Mouse (Mus musculus): ENCODE results near the gene Smim5. TPM values are rescaled to one million over a fixed set of nuclear protein-coding genes. Genes with fewer than 3 reads are reported as not detected.

Gene Smim5
- total RNA-seq, 1 experiment from 2014 or later: 7.3 TPM

DNA sequence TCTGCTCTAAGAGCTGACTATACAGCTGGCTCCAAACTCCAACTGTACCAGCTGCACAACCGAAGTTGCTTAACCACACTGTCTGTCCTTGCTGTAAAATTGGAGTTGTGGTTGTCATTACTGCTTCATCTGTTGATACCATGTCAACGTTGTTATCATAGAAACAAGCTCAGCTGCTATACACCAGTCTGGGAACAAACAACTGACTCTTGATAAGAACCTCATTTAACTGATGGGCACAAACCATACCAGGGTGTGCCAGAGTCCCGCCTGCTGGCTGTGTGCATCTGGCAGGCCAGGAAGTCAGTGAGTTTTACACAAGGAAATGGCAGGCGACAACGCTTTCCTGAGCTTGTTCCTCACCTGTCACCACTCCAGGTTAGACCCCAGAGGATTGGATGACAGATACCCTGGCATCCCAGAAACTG is 11.4 kb downstream of the Smim5 start:
- ATAC-seq (replicated peaks in 1 of 2; ENCODE audit: insufficient read depth in 1 of 2, low FRiP score in 2 of 2, low TSS enrichment in 1 of 2, low read depth in 1 of 2, poor library complexity in 2 of 2, severe bottlenecking in 2 of 2): peak; percentile 39 to 67

DNA sequence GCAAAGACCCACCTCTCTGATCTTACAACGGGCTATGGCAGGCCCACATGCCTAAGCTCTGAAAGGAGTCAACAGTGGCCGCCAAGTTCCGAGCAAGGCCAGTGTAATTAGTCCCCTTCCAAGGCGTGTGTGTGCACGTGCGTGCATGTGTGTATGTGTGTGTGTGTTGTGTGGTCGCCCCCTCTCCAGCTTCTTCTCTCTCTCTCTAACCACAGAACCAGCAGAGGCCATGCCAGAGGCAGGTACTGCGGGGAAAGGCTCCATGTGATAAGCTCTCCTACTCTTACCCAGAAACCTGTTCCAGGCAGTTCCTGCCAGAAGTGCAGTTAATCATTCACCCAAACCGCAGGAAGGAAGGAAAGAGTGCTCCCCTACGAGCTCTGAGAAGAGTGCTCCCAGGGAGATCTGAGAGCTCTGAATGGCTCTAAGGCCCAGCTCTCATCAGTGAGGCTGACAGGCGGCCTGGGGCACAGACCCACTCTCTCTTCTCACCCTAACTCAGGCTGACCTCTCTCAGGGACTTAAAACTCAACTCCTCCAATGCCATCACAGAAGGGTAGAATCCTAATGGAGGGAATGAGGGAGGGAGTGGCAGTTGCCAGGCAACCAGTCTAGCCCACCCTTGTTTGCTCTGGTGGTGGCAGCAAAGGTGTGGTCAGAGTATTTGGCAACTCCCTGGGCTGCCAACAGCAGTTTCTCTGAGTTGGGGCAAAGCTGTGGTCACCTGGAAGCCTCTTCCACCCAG is 12.0 kb downstream of the Smim5 start, which contains the start of gene Smim6:
Smim6 (plus strand) TSS at position 386 of the 745 bp plus-strand sequence.
- ATAC-seq (replicated peaks in 1 of 2; ENCODE audit: insufficient read depth in 1 of 2, low FRiP score in 2 of 2, low TSS enrichment in 1 of 2, low read depth in 1 of 2, poor library complexity in 2 of 2, severe bottlenecking in 2 of 2): peak; percentile 60 to 68

DNA sequence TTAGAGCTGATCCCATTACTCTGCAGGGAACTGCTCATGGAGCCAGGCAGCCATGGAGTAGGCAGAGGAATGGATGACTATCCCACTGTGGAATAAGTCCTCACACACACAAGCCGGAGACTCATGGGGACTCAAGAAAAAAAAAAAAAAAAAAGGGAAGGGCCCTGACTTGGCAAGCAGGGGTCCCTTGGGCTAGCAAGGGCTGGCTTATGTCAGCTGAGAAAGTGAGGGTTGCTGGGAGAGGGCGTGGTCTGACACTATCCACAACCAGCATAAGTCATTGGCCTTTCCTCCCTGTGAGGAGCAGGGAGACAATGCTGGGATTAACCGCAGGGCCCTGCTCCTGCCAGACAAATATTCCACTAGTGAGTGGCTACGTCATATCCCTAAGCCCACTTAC is 16.8 kb downstream of the Smim5 start:
- ATAC-seq (replicated peaks in 1 of 2; ENCODE audit: insufficient read depth in 1 of 2, low FRiP score in 2 of 2, low TSS enrichment in 1 of 2, low read depth in 1 of 2, poor library complexity in 2 of 2, severe bottlenecking in 2 of 2): no peak

DNA sequence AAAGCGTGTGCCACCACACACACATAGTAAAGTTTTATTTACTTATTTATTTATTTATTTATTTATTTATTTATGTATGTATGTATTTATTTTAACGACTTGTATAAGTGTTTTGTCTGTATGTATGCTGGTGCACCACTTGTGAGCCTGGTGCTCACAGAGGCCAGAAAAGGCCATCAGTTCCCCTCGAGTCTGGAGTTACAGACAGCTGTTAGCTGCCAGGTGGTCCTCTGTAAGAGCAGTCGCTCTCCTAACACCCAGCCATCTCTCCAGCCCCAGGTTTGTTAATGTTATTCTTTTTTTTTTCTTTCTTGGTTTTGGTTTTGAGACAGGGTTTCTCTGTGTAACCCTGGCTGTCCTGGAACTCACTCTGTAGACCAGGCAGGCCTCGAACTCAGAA is 18.9 kb downstream of the Smim5 start:
- ATAC-seq (replicated peaks in 1 of 2; ENCODE audit: insufficient read depth in 1 of 2, low FRiP score in 2 of 2, low TSS enrichment in 1 of 2, low read depth in 1 of 2, poor library complexity in 2 of 2, severe bottlenecking in 2 of 2): no peak

GRCm38 (mm10) chr11:115919073-115919472 is 19.3 kb downstream of the Smim5 start:
- no peak for ATAC-seq (replicated peaks in 1 of 2; ENCODE audit: insufficient read depth in 1 of 2, low FRiP score in 2 of 2, low TSS enrichment in 1 of 2, low read depth in 1 of 2, poor library complexity in 2 of 2, severe bottlenecking in 2 of 2)

GRCm38 (mm10) chr11:115920110-115920818 is 20.5 kb downstream of the Smim5 start:
- ATAC-seq (replicated peaks in 1 of 2; ENCODE audit: insufficient read depth in 1 of 2, low FRiP score in 2 of 2, low TSS enrichment in 1 of 2, low read depth in 1 of 2, poor library complexity in 2 of 2, severe bottlenecking in 2 of 2): peak in 1 of 2 experiments; percentile 62; a peak in 2 of 4 replicates

DNA sequence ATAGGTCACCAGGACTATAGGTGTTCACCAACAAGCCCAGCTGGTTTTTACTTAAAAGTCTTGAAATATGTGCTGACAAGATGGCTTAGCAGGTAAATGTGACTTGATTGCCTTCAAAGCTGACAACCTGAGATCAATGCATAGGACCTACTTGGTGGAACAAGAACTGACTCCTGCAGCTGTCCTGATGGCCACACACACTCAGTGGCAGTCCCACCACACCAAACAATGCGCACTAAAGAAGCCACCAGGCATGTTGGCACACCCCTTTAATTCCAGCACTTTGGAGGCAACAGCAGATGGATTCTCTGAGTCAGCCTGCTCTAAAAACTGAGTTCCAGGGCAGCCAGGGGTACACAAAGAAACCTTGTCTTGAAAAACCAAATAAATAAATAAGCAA is 22.2 kb downstream of the Smim5 start:
- no peak for ATAC-seq (replicated peaks in 1 of 2; ENCODE audit: insufficient read depth in 1 of 2, low FRiP score in 2 of 2, low TSS enrichment in 1 of 2, low read depth in 1 of 2, poor library complexity in 2 of 2, severe bottlenecking in 2 of 2)

DNA sequence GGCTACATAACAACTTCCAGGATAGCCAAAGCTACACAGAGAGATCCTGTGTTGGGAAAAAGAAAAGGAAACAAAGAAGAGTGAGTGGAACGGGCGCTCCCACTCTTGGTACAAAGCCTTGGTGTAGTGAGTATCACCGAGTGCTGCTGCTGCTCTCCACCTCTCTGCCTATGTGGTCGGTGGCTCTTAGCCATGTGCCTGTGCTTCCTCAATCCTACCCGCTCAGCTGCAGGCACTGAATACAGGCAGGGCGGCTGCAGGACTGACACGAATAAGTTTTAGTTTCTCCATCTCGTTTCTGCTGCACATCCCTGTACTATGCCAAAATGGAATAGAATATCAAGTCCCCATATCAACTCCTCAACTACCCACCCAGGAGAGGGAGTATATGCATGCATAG is 29.3 kb downstream of the Smim5 start:
- no peak for ATAC-seq (replicated peaks in 1 of 2; ENCODE audit: insufficient read depth in 1 of 2, low FRiP score in 2 of 2, low TSS enrichment in 1 of 2, low read depth in 1 of 2, poor library complexity in 2 of 2, severe bottlenecking in 2 of 2)

GRCm38 (mm10) chr11:115929818-115930217 is 30.1 kb downstream of the Smim5 start:
- no peak for ATAC-seq (replicated peaks in 1 of 2; ENCODE audit: insufficient read depth in 1 of 2, low FRiP score in 2 of 2, low TSS enrichment in 1 of 2, low read depth in 1 of 2, poor library complexity in 2 of 2, severe bottlenecking in 2 of 2)

GRCm38 (mm10) chr11:115931235-115931634 is 31.5 kb downstream of the Smim5 start:
- ATAC-seq (replicated peaks in 1 of 2; ENCODE audit: insufficient read depth in 1 of 2, low FRiP score in 2 of 2, low TSS enrichment in 1 of 2, low read depth in 1 of 2, poor library complexity in 2 of 2, severe bottlenecking in 2 of 2): no peak

DNA sequence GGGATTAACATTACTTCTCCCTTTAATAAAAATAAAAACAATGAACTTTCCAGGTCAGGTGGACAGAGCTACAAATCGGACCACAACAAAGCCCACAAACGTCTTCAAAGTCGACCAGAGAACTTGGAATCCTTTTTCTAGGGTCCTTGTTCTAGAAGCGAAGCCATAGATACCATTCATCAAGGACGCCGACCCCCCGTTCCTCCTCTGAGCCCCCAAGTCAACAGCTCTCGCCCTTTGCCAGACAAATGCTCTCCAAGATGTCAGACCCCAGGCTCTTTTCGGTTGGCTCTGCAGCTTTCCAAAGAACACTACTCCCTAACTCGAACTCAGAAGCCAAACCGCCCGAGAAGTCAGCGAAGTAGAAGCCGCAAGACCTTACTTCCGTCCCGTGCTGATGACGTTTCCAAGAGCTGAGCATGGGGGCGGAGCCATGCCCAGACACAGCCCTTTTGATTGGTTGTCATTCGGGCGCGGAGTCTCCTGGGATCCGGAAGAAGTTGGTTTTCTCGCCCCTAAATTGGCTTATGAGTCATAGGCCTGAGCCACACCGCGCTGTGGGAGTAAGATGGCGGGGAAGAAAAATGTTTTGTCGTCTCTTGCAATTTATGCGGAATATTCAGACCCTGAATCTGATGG is 33.5 kb downstream of the Smim5 start, which contains the start of the genes Sap30bp and Recql5:
Sap30bp (plus strand) TSS at position 175 of the 639 bp plus-strand sequence.
Recql5 (minus strand) TSS at position 370 of the 639 bp plus-strand sequence.
- ATAC-seq (replicated peaks in 1 of 2; ENCODE audit: insufficient read depth in 1 of 2, low FRiP score in 2 of 2, low TSS enrichment in 1 of 2, low read depth in 1 of 2, poor library complexity in 2 of 2, severe bottlenecking in 2 of 2): peak; percentile 98 to 99

DNA sequence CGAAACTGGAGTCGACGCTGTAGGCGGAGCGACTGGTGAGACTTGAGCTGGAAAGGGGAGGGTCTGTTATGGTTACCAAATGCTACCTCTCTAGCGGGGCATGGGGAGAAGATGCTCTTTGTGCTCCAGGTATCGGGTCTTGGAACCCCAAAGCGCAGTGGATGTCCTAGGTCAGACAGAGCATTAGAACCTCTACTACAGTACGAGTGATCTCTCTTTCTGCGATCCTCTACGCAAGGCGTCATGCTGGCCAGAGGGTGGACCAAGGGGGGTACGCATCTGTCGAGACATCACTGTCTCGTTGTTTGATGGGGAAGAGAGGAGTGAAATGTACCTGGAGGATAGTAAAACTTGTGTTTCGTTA is 34.0 kb downstream of the Smim5 start:
- no peak; a peak in 1 of 4 replicates for ATAC-seq (replicated peaks in 1 of 2; ENCODE audit: insufficient read depth in 1 of 2, low FRiP score in 2 of 2, low TSS enrichment in 1 of 2, low read depth in 1 of 2, poor library complexity in 2 of 2, severe bottlenecking in 2 of 2)

DNA sequence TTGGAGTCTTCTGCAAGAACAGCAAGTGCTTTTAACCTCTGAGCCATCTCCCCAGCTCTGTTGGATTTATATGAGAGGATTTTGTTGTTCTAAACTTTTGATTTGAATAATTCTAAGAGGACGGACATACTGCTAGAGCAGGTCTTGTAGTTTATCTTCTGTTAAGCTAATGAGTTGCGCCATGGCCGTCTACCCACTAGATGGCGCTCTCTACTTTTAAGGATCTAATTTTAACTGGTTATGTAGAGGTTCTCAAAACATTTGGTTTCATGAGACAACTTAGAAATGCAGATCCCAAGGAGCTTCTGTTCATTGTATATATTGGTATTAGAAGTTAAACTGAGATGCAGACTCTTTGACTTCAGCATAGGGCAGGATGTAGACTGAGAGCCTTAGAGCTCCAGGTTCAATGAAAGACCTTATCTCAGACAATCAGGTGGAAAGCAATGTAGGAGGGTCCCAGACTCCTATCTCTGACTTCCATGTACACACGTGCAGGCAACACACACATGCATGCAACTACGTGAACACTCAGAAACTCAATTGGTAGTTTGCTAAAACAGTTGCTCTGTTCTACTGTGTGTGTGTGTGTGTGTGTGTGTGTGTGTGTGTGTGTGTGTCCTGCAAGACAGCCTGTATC is 40.0 kb downstream of the Smim5 start:
- ATAC-seq (replicated peaks in 1 of 2; ENCODE audit: insufficient read depth in 1 of 2, low FRiP score in 2 of 2, low TSS enrichment in 1 of 2, low read depth in 1 of 2, poor library complexity in 2 of 2, severe bottlenecking in 2 of 2): peak; percentile 53 to 84; a peak in 3 of 4 replicates

DNA sequence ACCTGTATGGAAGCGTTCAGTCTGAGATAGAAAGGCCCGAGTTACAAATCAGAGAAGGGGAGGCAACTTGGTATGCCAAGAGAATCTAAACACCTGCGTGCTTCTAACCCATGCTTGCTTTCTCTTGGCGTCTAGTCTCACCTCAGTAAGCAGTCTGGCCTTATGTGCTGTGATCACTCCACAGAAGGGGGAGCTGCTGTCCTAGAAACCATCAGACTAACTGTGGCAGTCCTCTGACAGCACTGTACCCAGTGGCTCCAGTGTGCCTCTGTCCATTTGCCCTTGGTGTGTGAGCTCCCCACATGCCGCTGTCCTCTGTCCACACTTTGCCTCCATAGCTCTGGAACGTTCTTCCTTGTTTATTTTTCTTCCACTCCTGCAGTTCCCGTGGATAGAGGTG is 42.2 kb downstream of the Smim5 start:
- ATAC-seq (replicated peaks in 1 of 2; ENCODE audit: insufficient read depth in 1 of 2, low FRiP score in 2 of 2, low TSS enrichment in 1 of 2, low read depth in 1 of 2, poor library complexity in 2 of 2, severe bottlenecking in 2 of 2): no peak

- no peak for ATAC-seq (replicated peaks in 1 of 2; ENCODE audit: insufficient read depth in 1 of 2, low FRiP score in 2 of 2, low TSS enrichment in 1 of 2, low read depth in 1 of 2, poor library complexity in 2 of 2, severe bottlenecking in 2 of 2)
Observed at GRCm38 (mm10) chr11:115945247-115945646, 45.5 kb downstream of the Smim5 start.

DNA sequence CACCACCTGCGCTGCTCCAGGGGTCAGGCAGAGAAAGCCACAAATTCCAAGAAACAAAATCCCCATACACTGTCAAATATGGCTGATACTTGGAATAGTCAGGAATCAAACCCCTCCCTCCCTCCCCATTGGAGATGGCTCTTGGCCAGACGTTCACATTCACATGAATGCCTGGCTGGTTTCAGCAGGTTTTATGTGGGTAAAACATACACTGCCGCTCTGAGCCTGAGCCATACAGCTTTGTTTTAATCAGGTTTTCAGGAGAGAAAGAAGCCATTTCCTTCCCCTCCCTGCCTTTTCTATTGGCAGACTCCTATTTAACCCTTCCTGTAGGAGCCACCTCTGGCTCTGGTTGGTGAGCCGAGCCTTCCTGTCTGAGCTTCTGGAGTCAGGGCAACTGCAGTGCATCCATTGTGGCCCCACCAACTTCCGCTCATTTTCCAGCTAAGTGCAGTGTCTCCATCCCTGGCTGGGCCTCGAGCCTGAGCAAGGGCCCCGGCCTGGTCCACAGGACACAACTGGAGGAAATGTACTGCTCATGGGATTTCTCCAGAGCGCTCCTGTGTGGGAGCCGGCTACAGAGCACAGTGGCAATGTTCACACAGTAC is 46.6 kb downstream of the Smim5 start:
- ATAC-seq (replicated peaks in 1 of 2; ENCODE audit: insufficient read depth in 1 of 2, low FRiP score in 2 of 2, low TSS enrichment in 1 of 2, low read depth in 1 of 2, poor library complexity in 2 of 2, severe bottlenecking in 2 of 2): no peak

DNA sequence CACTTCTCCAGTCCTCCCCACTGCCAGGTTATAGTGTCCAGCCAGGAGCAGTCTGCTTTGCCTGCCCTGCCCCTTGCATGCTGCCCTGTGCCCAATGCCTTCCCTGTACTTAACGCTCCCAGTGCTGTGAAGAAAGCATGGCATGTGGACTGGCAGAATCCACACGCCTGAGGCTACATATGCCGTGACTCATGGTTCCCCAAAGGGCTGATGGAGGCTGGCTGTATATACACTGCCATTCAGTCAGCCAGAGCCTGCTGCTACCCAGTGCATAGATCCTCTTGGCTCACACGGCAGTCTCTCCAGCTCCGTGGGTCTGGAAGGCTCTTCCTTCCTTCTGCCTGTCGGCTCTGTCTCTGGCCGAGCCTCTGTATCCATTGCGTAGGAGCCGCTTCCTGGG is 48.5 kb downstream of the Smim5 start:
- ATAC-seq (replicated peaks in 1 of 2; ENCODE audit: insufficient read depth in 1 of 2, low FRiP score in 2 of 2, low TSS enrichment in 1 of 2, low read depth in 1 of 2, poor library complexity in 2 of 2, severe bottlenecking in 2 of 2): no peak
